Mouse (Mus musculus) G1E-ER4 (cell line): ENCODE results near the gene 9930104L06Rik. TPM values are rescaled to one million over a fixed set of nuclear protein-coding genes. Genes with fewer than 3 reads are reported as not detected.
"Not testable (repeated sequence)": the region's sequence is repeated elsewhere in the genome, so short reads cannot be mapped to it uniquely, and the experiment has no call there.

Experiments
- GATA1 ChIP-seq: IDR thresholded peaks from one replicate; pipeline ENCODE4 v1.8.0; 2012; ENCODE audit warnings: low read length, inconsistent platforms
- polyA plus RNA-seq: library from polyadenylated mRNA; stranded (reverse); fragments of >175 nt; gene quantifications from 2 replicates; pipeline ENCODE4 v1.2.3, GENCODE M21; 2012

9930104L06Rik gene
- polyA plus RNA-seq = 3.3 and 3.7 TPM in 2 replicates

DNA sequence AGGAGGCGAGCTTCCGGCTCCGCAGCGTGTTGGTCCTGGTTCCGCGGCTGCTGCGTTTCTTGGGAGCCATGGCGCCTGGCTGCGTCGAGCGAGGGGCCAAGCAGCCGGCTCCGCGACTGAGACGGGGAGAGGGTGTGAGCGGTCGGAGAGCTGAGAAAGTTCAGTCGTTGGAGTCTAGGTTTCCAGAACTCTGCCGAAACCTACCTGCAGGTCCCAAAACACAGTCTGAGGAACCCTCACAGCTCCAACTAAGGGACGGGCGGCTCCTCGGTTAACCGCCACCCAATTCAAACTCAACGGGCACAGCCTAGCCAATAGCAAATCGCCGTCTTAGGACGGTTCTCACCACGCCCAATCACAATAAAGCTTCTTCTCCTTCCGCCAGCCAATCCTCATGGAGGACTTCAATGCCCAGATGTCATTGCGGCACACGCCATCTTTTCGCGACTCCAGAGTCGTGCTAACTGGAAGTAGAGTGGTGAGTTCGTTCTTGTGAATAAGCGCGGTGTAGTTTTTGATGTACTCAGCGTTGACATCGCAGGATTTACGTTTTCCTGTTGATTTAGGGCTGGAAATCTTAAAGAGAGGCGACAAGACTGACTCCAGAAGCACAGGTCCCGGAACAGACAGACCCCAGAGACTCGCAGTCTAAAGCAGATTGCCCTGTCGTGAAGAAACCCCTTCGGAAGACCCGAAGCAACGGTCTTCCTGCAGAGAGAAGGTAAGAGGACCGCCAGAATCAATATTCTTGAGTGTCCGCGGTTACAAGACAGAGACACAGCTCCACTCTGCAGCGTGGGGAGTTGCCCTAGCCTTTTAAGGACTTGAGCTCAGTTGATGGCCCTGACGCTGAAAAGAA lies at the start of gene 9930104L06Rik:
TSS of gene 9930104L06Rik (plus strand) at position 436 of the 859 bp plus-strand sequence.
- no peak for TF ChIP-seq GATA1

DNA sequence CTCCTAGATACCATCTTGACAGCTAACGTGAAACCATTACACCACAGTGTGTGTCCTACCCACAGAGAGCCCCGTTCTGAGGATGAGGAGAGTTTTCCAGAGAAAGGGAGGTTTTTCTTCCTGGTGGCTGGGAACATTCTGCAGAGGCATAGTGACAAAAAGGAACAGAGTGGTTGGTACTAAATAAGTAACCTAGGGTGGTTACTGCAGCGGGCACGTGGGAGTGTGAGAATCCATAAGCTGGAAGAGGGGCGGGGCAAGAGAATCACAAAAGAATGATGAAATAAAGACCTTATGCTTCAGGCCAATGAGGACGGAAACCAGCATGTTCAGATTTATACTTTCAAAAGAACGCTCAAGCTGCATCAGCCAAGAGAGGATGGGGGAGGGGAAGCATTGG lies 48.1 kb upstream of the 9930104L06Rik start:
- no peak for TF ChIP-seq GATA1

DNA sequence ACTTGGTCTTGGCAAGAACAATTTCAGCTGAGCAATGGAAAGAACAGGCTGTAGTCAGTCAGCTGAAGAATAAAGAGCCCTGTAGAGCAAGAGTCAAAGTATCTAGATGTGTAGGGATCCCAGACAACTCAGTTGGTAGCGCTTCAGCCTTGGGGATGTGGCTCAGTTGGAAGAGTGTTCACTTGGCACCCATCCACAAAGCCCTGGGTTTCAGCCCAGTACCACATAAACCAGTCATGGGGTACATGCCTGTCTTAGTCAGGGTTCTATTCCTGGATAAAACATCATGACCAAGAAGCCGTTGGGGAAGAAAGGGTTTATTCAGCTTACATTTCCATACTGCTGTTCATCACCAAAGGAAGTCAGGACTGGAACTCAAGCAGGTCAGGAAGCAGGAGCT lies 46.9 kb upstream of the 9930104L06Rik start:
- no peak for TF ChIP-seq GATA1

DNA sequence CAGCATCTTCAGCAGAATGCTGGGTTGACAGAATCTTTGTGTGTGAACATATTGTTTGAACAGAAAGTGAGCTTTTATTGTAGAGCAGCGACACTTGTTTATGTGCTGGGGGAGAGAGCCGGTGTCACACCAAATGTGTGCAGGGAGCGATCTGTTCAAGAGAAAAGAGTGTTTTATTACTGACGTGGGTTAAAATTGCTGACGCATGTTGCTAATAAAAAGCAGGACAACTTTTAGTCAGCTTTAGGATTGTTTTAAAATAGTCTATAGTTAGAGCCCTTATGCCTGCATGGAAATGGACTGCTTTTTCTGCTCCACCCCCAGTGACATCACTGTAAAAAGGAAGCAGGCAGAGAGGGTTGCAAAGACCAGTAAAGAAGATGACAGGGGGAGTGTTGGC lies 46.0 kb upstream of the 9930104L06Rik start:
- TF ChIP-seq GATA1 = no peak

DNA sequence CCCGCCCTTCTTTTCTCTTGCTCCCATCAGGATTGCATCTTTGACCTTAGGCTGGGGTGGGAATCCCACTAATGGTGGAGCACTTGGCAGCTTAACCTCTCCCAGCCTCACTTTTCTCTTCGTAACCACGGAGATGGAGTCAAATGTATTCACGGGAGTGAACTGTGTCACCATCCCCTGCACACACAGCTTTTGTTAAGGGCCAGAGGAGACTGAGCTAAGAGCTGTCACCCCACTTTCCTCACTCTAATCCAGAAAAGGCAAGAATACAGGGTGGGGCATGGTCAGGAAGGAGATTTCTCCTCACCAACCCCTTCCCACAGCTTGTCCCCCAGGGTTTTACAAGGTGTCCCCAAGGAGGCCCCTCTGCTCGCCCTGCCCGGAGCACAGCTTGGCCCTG lies 43.1 kb upstream of the 9930104L06Rik start:
- no peak for TF ChIP-seq GATA1

DNA sequence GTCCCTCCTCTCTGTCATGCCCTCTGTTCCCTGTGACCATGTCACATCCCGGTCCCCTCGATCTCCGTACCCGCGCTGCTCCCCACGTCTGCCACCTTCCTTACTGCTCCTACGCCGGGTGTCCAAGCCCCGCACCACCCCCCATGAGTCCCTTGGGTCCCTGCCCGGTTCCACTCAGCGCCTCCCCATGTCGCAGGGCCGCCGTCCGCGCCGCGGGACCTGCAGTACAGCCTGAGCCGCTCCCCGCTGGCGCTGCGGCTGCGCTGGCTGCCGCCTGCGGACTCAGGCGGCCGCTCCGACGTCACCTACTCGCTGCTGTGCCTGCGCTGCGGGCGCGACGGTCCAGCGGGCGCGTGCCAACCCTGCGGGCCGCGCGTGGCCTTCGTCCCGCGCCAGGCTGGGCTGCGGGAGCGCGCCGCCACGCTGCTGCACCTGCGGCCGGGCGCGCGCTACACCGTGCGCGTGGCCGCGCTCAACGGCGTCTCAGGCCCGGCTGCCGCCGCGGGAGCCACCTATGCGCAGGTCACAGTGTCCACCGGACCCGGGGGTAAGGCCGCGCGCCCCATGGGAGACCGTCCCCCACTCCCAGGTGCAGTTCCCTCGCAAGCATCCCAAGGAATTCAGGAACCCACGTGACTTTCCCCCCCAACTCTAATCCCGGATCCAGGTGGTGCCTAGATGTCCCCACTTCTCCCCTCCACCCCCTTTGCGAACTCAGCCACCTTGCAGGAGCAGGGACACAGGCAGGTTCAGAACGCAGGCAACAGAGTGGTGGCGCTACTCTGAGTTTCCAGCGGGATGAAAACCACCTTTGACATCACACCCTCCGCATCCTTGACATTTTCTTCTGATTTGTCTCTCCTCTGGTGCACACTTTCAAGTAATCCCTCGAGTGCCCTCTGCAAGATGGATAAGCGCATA lies 42.1 kb upstream of the 9930104L06Rik start:
- TF ChIP-seq GATA1 = no peak

DNA sequence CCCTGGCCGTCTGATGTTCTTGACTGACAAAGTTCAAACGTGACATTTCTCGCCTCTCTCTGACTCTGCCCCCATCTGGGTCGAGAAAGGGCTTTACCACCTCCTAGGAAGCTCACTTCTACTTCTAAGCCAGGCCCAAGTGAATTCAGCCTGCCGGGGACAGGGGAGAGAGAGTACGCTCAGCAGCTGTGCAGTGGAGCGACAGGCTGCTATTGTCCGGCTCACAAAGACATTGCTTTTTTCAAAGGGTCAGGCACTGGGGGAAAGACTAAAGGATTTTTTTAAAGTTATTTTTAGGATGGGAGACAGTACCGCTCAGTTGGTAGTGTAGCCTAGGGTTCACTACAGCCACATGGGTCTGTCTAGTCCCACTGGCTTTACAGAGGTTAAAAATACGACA lies 38.4 kb upstream of the 9930104L06Rik start:
- TF ChIP-seq GATA1 = no peak

DNA sequence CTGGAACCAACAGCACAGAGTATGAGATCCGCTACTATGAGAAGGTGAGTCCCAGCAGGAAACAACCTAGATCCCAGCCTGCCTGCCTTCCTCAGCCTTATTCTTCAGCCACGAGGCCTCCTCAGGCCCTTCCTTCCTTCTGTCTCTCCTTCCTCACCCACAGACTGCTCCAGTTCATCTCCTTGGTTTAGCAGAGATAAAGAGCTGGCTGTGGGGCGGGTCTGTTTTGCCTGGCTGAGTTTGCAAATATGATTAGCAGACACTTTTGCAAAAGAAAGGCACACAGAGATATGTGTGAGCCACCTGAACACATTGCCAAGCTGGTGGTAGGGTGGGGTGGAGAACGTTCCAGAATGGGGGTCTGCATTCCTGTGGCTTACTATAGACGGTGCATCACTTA lies 36.9 kb upstream of the 9930104L06Rik start:
- TF ChIP-seq GATA1 = no peak

DNA sequence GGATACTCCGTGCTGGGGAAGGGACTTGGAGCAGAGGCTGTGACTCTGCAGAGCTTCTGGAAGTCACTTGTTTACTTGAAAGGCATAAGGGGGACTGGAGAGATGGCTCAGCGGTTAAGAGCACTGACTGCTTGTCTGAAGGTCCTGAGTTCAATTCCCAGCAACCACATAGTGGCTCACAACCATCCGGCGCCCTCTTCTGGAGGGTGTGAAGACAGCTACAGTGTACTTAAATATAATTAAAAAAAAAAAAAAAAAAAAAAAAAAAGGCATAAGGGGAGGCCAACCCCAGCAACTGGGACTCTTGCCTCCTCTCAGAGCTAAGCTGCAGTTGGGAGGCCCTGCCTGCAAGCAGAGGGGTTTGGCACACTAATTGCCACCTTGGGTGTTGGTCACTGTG lies 31.4 kb upstream of the 9930104L06Rik start:
- no peak for TF ChIP-seq GATA1

DNA sequence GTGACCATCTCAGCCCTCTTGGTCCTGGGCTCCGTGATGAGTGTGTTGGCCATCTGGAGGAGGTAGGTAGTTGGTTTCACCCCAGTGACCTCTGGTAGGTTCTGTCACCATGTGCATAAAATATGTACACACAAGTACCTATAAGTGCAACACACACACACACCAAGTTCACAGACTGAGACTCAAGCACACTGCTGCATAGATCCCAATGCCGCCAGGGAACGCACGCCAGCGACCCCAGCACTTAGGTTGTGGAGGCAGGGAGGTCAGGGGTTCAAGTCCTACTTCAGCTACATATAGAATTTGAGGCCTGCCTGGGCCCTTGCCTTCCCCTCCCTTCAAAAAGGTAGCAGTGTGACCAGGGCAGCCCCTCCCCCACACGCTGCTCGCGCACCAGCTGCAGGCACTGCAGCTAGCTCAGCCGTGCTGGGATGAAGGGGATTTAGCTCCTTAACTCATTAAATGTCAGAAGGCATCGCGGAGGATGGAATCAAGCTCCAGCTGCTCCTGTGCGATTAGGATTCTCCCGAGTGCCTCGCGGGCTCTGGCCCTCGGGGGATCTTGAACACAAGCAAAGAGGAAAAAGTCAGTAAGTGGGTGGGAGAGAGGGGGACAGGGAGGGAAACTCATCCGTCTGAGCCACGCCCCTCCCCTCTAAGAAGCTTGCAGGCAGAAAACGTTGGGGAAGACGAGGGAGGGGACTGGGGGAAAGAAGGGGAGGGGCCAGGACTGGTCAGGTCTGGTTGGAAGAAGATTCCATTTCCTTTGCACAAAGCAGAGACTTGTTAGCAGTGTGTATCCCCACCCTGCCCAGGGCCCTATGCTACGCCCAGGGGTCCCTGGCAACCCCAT lies 30.7 kb upstream of the 9930104L06Rik start:
- TF ChIP-seq GATA1 = no peak

DNA sequence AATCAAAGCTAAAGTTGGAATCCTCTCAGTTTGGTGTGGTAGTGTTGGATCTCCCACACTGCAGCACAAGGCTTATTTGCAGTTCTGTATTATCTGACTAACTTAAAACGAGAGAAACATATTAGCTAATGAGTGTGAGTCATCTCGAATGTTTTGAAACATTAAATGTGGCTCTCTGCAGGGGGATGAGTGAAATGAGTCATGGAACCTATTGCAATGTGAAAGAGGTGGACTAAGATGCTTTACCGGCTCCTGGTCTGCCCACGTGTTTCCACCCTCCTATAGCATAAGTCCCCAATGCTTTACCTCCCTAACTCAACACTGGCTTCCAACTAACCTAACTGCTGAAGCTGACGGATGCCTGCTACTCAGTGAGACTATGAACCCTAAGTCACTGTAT lies 8.7 kb upstream of the 9930104L06Rik start:
- no peak for TF ChIP-seq GATA1

DNA sequence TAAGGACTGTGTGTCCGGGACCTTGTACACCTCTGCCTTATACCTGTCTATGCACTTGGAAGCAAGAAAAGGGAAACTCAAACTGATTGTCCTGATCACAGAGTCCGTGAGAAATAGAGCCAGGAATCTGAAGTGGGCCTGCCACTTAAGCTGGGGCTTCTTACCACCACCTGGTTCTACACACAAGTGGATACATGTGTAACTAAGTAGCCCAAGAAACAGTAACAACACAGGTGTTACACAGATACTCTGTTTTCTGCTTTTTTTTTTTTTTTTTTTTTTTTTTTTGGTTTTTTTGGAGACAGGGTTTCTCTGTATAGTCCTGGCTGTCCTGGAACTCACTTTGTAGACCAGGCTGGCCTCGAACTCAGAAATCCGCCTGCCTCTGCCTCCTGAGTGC lies 2.4 kb downstream of the 9930104L06Rik start, which contains the start of gene Cdca8:
TSS of gene Cdca8 (minus strand) at position 101 of the 400 bp plus-strand sequence.
- not testable (repeated sequence) for TF ChIP-seq GATA1

DNA sequence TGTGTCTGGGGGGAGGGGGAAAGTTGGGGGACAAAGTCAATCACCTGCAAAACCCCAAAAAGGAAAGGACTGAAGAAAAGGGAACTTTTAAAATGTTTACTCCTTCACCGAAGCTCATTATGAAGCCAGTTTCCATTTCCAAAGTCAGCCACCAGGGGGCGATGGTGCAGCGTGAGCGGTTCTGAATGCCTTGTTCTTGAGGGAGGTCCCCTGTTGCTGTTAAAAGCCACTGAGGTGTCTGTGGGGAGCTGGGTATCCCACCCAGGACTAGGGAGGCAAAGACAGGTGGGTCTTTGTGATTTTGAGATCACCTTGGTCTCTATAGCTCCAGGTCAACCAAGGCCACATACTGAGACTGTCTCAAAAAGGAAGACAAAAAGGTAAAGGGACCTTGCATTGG lies 6.2 kb downstream of the 9930104L06Rik start:
- no peak for TF ChIP-seq GATA1

DNA sequence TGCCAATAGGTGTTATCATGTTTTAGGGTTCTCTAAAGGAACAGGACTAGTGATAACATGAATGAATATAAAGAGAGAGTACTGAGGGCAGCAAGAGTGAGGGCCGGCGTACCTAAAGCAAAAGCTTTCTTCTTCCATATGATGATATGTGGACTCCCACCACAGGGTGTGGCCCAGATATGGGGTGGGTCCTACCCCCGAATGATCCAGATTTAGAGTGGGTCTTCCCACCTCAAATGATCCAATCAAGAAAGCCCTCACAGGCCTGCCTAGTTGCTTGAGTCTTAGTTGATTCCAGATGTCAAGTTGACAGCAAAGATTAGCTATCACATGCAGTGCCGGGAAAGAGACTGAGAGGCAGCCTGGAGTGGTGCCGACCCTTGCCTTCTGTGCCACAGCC lies 6.9 kb downstream of the 9930104L06Rik start:
- TF ChIP-seq GATA1 = no peak

DNA sequence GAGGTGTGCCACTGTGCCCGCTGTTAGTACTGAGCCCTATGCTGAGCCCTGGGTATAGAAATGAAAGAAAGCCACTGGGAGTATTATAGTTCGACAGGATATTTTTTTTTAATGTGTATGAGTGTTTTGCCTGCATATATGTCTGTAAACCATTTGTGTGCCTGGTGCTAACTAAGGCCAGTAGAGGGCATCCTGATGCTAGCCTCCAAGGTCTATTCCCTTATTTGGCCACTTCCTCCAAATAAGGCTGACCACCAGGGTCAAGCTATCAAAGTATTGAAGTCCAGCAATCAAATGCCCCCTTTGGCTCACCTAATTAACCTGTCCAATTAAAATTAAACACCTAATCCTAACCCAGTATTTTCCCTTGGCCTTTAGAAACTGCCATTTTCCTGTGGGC lies 8.1 kb downstream of the 9930104L06Rik start:
- TF ChIP-seq GATA1 = no peak
